Mouse (Mus musculus) layer of hippocampus, adult 8-10 months (tissue): ENCODE results near the gene Jade2. TPM values are rescaled to one million over a fixed set of nuclear protein-coding genes. Genes with fewer than 3 reads are reported as not detected.
"Not testable (repeated sequence)": the region's sequence is repeated elsewhere in the genome, so short reads cannot be mapped to it uniquely, and the experiment has no call there.

Experiments
- DNase-seq, 2 experiments: peaks; one replicate each; pipeline ENCODE4 v3.0.0; 2022; ENCODE audit warnings: low spot score in 2 of 2
- total RNA-seq, 4 experiments: library from RNA; stranded (reverse); gene quantifications; 2 replicates each; pipeline ENCODE4 v1.2.4; 2022

Gene Jade2
- total RNA-seq, 4 experiments from 2014 or later, result 50.6 to 54.2 (median 52.0) TPM

- DNase-seq, result no peak
Observed at GRCm38 (mm10) chr11:51796272-51796671, 61.2 kb downstream of the Jade2 start.

- DNase-seq, result no peak
Observed at GRCm38 (mm10) chr11:51790662-51791061, 66.8 kb downstream of the Jade2 start.

- DNase-seq, result not testable (repeated sequence)
Observed at GRCm38 (mm10) chr11:51789735-51790134, 67.7 kb downstream of the Jade2 start.

DNA sequence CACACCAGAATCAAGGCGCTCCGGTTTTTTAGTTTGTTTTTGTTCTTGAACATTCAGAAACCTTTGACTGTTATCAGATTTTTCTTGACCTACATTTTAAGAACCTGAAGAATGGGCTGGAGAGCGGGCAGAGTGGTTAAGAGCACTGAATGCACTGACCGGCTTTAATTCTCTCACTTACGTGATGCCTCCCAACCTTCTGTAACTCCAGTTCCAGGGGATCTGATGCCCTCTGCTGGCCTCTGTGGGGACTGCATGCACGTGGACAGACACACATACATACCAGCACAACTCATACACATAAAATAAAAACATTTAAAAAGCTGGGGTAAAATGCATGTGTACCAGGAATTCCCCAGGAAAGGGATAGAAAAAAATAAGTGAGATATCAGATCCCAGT is 71.5 kb downstream of the Jade2 start:
- no peak for DNase-seq

GRCm38 (mm10) chr11:51782721-51783120 is 74.7 kb downstream of the Jade2 start:
- no peak for DNase-seq

- DNase-seq, result no peak
Observed at GRCm38 (mm10) chr11:51780773-51781267, 76.6 kb downstream of the Jade2 start.

- DNase-seq, result no peak
Observed at GRCm38 (mm10) chr11:51777478-51777877, 80.0 kb downstream of the Jade2 start.

- no peak for DNase-seq
Observed at GRCm38 (mm10) chr11:51775507-51775906, 81.9 kb downstream of the Jade2 start.

DNA sequence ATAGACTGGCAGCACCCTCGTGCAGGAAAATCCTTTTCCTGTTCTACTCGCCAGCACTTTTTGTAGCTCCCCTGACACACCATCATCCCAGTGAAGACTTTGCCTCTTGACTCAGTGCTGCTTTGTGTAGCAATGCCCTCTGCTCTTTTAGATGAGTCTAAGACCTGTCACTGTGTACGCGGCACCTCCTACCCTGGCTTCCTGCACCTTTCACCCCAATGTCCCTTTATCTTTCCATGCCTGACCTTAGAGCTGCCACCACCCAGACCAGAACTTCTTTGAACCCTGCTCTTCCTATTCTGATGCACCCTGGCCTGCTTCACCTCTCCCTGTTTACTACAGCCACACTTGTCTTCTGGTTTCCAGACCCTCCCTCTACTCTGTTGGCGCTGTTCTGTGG is 89.2 kb downstream of the Jade2 start:
- DNase-seq, result no peak

DNA sequence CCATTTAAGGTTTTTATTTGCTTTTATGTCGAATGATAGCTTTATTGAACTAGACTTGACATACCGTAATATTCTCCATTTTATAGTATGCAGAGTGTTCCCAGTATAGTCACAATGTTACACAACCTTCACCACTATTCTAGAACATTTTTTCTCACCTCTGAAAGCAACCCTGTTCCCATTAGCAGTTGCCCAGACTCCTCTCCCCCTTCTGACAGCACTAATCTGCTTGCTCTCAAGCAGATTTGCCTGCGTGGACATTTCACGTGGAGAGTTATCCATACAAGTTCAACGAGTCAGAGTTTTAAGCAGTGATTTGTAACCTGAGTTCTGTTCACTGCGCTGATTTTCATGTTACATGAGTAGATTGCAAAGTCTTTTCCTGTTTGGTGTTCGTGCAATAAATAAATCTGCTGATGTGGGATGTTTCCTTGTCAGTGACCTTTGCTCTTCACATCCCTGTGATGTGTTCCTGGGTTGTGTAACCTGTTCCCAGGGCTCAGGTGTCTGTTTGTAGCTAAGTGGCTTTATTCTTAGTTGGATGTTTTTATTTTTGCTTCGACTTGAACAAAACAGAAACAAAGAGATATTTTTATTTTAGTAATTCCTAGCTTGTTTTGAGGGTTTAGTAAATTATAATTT is 89.8 kb downstream of the Jade2 start:
- no peak for DNase-seq

GRCm38 (mm10) chr11:51764816-51765215 is 92.6 kb downstream of the Jade2 start:
- DNase-seq, result no peak

- no peak for DNase-seq
Observed at GRCm38 (mm10) chr11:51763955-51764354, 93.5 kb downstream of the Jade2 start.

Other genes with a start within 250 kb of the Jade2 start
- 10 to 100 TPM; 31.8 to 48.9 (median 42.3) TPM for gene Nhp2, start 237.9 kb downstream of the Jade2 start, total RNA-seq
- gene Rmnd5b, start 221.8 kb downstream of the Jade2 start, total RNA-seq, result 10 to 100 TPM; 52.4 to 58.6 (median 55.4) TPM
- 10 to 100 TPM; 15.0 to 18.9 (median 15.7) TPM for gene N4bp3, start 206.8 kb downstream of the Jade2 start, total RNA-seq
- 1 to 10 TPM; 1.3 to 2.5 (median 2.0) TPM for gene D930048N14Rik, start 206.7 kb downstream of the Jade2 start, total RNA-seq
- 10 to 100 TPM; 32.5 to 42.6 (median 34.8) TPM for gene 0610009B22Rik, start 168.8 kb downstream of the Jade2 start, total RNA-seq
- 10 to 100 TPM; 19.4 to 23.8 (median 20.5) TPM for gene Sec24a, start 94.0 kb downstream of the Jade2 start, total RNA-seq
- 10 to 100 TPM; 67.5 to 74.9 (median 70.7) TPM for gene Sar1b, start 94.0 kb downstream of the Jade2 start, total RNA-seq
- 10 to 100 TPM; 35.7 to 42.8 (median 39.5) TPM for gene Cdkn2aipnl, start 110.0 kb upstream of the Jade2 start, total RNA-seq
- 100 to 1,000 TPM; 162 to 207 (median 179) TPM for gene Ube2b, start 143.1 kb upstream of the Jade2 start, total RNA-seq
- 10 to 100 TPM; 13.4 to 17.6 (median 16.1) TPM for gene Cdkl3, start 146.6 kb upstream of the Jade2 start, total RNA-seq
- 100 to 1,000 TPM; 102 to 118 (median 110) TPM for gene Ppp2ca, start 241.0 kb upstream of the Jade2 start, total RNA-seq